Mouse (Mus musculus): ENCODE data around the gene Spag17. TPM values are rescaled to one million over a fixed set of nuclear protein-coding genes. Genes with fewer than 3 reads are reported as not detected.

Spag17 gene
- polyA plus RNA-seq, 1 experiment, result 0.05 TPM

DNA sequence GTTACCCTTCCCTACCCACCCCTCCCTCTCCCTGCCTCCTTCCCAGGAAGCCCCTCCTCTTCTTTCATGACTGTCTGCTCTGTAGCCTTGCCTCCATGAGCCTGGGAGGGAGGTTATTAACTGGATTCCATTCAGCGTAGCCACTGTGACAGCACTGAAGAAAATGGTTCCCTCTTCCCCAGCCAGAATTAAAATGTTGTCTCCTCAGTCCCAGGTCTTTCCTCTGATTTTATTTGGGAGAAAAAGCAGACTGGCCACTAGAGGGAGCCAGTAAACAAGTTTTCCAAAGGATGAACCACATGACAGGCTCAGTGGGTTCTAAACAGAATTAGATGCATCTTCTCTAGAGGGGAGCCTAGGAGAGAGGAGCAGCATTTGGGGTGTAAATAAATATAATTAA lies 304.2 kb downstream of the Spag17 start:
- Histone ChIP-seq H3K27me3 (ENCODE audit: control insufficient read depth, insufficient read depth, low read length) (no peaks in the 10 kb centered on the region), H3K4me3 (replicated peaks; ENCODE audit: insufficient read depth, low read depth, low read length) (no peak overlapping the region), H3K4me1 (ENCODE audit: control insufficient read depth, insufficient read depth, low read length) (no peaks in the 10 kb centered on the region), H3K27ac (ENCODE audit: insufficient read depth, low read length) (no peak overlapping the region)
- WGBS, result 31% methylated on average over 1 of the region's 1 CpGs
- DNase-seq, result peak; percentile 26 to 57
- TF ChIP-seq CTCF (IDR thresholded peaks at IDR 0.05; ENCODE audit: borderline replicate concordance, insufficient read depth, low read depth, low read length) (peak; percentile 34; the same call in 1 of the 2 replicates), POLR2A (IDR thresholded peaks at IDR 0.05; ENCODE audit: borderline replicate concordance, insufficient read depth, low read length) (no peak)

GRCm38 (mm10) chr3:100189861-100190260 lies 304.7 kb downstream of the Spag17 start:
- TF ChIP-seq CTCF (IDR thresholded peaks at IDR 0.05; ENCODE audit: borderline replicate concordance, insufficient read depth, low read depth, low read length) (no peak), POLR2A (IDR thresholded peaks at IDR 0.05; ENCODE audit: borderline replicate concordance, insufficient read depth, low read length) (no peak)
- 85% methylated on average over 11 of the region's 11 CpGs for WGBS
- H3K27me3 ChIP-seq (ENCODE audit: control insufficient read depth, insufficient read depth, low read length), result no peaks in the 10 kb centered on the region
- H3K27ac ChIP-seq (ENCODE audit: insufficient read depth, low read length), result no peak overlapping the region
- DNase-seq, result peak in 1 of 2 experiments; percentile 8
- H3K4me1 ChIP-seq (ENCODE audit: control insufficient read depth, insufficient read depth, low read length), result no peaks in the 10 kb centered on the region
- H3K4me3 ChIP-seq (replicated peaks; ENCODE audit: insufficient read depth, low read depth, low read length), result no peak overlapping the region
